Mouse (Mus musculus): ENCODE data around the gene Aym1.

DNA sequence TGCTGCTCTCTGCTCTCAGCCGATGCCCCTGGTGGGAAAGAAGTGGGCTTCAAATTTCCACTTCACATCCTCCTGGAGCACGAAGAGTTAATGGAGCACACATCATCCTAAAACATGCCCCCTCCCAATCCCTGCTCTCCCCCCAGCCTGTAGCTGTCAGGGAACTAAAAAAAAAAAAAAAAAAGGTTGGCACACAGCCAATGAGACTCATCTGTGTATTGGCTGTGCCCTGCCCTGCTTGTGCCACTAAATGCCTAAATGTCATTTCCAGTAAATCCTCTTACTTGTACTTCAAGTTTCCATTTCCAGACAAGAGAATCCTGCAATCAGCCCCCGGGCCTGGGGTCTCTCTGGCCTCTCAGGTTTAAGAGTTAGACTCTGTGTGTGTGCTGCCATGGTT, 562 bp downstream of the Aym1 start:
- TF ChIP-seq CTCF (IDR thresholded peaks at IDR 0.05; ENCODE audit: extremely low read depth, insufficient read depth, insufficient read length, insufficient replicate concordance) (no peak), POLR2A (IDR thresholded peaks at IDR 0.05; ENCODE audit: low read depth, low read length) (no peak)

All from spleen, adult 2 months (tissue).